Mouse (Mus musculus): ENCODE data around the gene Cd180.

DNA sequence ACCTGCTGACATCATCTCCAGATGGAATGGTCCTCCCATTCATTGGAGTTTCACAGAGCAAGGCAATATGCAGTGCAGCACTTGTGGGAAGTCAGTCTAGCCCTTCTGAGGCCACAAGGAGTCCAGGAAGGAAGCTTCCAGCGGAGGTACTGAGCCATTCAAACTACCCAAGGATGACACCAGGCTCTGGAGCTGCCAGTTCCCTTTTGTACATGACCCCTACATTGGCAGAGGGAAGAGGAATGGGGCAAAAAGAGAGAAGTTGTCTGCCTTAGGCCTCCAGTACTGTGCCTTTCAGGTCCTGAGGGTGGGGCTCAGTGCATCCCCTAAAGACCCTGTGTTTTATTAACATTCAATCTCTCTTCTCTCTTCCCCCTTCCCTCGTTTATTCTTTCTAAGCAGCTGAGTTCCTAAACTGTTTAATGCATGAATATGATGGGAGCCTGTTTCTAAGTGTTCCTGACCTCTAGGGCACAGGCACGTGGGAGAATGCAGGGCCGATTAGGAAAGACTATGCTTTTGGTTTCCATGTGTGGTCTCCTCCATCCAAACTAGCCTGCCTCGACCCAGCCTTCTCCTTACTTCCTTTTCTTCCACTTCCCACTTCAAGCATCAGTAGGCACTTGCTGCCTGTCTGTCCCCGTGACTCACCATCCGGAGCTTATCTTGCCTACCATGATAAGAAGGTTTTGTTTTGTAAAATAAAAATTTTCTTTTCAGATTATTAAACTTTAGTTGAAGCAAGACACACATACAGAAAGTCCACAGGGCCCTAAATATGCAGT is 2.0 kb downstream of the Cd180 start:
- TF ChIP-seq CTCF (IDR thresholded peaks at IDR 0.05; ENCODE audit: low read depth, low read length) (no peak), POLR2A (IDR thresholded peaks at IDR 0.05; ENCODE audit: borderline replicate concordance, low read depth, low read length) (no peak)
